Mouse (Mus musculus): ENCODE measurements around the gene Cpa4. TPM values are rescaled to one million over a fixed set of nuclear protein-coding genes. Genes with fewer than 3 reads are reported as not detected.

The Cpa4 gene
- polyA plus RNA-seq, 1 experiment from 2014 or later: 1.7 TPM

DNA sequence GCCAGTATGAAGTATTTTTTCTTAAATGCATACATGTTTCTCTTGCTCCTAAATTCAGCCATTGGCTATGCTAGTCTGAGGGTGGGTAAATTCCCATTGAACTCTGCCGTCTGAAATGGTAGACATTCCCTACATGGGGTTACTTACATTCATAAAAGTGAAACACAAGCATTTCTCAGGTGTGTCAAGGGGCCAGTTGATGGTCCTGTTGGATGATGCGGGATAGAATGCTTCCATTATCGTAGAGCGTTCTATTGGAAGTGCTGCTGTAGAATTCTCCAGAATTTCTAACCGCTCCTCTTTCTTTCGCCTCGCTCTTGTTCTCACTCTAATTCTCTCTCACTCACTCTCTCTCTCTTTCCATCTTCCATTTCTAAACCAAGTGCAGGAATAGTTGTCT is 42.5 kb downstream of the Cpa4 start, which contains the start of gene Cpa5:
TSS of gene Cpa5 (plus strand) at position 301 of the 400 bp plus-strand sequence.
- no peaks in the 10 kb centered on the region for H3K9me3 ChIP-seq (ENCODE audit: control insufficient read depth, low read length)
- no peak within 1 kb of the TSS for H3K9ac ChIP-seq (ENCODE audit: low read length)
- peaks cover 13% of the 10 kb centered on the region for H3K4me1 ChIP-seq (ENCODE audit: control insufficient read depth, insufficient read depth, low read length)
- H3K4me2 ChIP-seq (ENCODE audit: low read depth, severe bottlenecking): no peak within 1 kb of the TSS
- no peak within 1 kb of the TSS; the same call in 1 of the 2 replicates for H3K27ac ChIP-seq (replicated peaks; ENCODE audit: low read depth, low read length)
- no peak within 1 kb of the TSS for H3K4me3 ChIP-seq (ENCODE audit: low read depth, low read length)
- no peaks in the 10 kb centered on the region for H3K36me3 ChIP-seq (ENCODE audit: control insufficient read depth, insufficient read depth, low read length)
- 95% methylated on average over 7 of the region's 7 CpGs for WGBS
- H3K27me3 ChIP-seq (ENCODE audit: control insufficient read depth, insufficient read depth, low read length): no peaks in the 10 kb centered on the region
- no peak for ATAC-seq (ENCODE audit: insufficient number of reproducible peaks, low FRiP score, low TSS enrichment, low read depth)
- no peak for DNase-seq (ENCODE audit: low spot score)

DNA sequence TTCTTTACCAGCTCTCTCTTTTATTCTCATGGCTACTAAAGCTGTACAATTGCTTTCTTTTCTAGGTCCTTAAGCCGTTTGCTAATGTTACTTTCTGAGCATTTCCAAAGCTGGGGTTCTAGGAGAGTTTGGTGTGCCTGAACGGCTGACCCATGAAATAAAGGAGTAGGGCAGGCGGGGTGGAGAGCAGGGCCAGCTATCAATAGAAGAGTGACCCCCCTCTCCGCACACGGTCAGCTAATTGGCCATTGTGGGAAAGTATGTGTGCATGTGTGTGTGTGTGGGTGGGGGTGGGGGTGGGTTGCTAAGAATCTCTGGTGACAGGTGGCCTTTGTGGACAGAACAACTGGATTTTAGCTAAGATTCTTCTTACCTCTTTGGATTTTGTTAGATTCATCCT is 43.0 kb downstream of the Cpa4 start:
- no peak overlapping the region for H3K4me3 ChIP-seq (ENCODE audit: low read depth, low read length)
- WGBS: 69% methylated on average over 5 of the region's 5 CpGs
- DNase-seq (ENCODE audit: low spot score) (no peak), ATAC-seq (ENCODE audit: insufficient number of reproducible peaks, low FRiP score, low TSS enrichment, low read depth) (no peak)
- H3K27me3 ChIP-seq (ENCODE audit: control insufficient read depth, insufficient read depth, low read length): no peaks in the 10 kb centered on the region
- no peaks in the 10 kb centered on the region for H3K9me3 ChIP-seq (ENCODE audit: control insufficient read depth, low read length)
- no peak overlapping the region; the same call in 1 of the 2 replicates for H3K27ac ChIP-seq (replicated peaks; ENCODE audit: low read depth, low read length)
- H3K9ac ChIP-seq (ENCODE audit: low read length): no peak overlapping the region
- H3K4me1 ChIP-seq (ENCODE audit: control insufficient read depth, insufficient read depth, low read length): peaks cover 14% of the 10 kb centered on the region
- H3K4me2 ChIP-seq (ENCODE audit: low read depth, severe bottlenecking): no peak overlapping the region
- H3K36me3 ChIP-seq (ENCODE audit: control insufficient read depth, insufficient read depth, low read length): no peaks in the 10 kb centered on the region

DNA sequence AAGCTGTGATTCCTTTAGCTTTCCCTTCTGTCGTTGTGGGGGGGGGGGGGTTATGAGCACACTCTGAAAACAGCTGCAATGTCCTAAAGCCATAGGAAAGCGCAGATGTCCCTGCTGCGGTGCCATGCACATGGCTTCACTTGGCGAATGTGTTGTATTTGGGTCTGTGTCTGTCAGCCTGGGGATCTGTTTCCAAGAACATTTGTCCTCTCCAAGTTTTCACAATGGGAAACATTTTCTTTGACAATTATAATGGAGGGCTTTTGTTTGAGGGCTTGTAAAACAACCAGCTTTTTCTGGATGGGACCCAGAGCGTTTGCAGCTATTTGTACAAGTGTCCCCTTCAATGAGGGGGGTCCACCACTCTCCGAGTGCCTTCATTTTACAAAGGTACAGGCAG is 46.1 kb downstream of the Cpa4 start:
- Histone ChIP-seq H3K4me1 (ENCODE audit: control insufficient read depth, insufficient read depth, low read length) (peaks cover 31% of the 10 kb centered on the region), H3K36me3 (ENCODE audit: control insufficient read depth, insufficient read depth, low read length) (no peaks in the 10 kb centered on the region), H3K27me3 (ENCODE audit: control insufficient read depth, insufficient read depth, low read length) (no peaks in the 10 kb centered on the region), H3K4me2 (ENCODE audit: low read depth, severe bottlenecking) (no peak overlapping the region), H3K9me3 (ENCODE audit: control insufficient read depth, low read length) (no peaks in the 10 kb centered on the region), H3K27ac (replicated peaks; ENCODE audit: low read depth, low read length) (0 out of 2 replicates have a peak overlapping the region, but pooled peaks have one; percentile 93), H3K4me3 (ENCODE audit: low read depth, low read length) (no peak overlapping the region), H3K9ac (ENCODE audit: low read length) (no peak overlapping the region)
- 82% methylated on average over 6 of the region's 6 CpGs for WGBS
- ATAC-seq (ENCODE audit: insufficient number of reproducible peaks, low FRiP score, low TSS enrichment, low read depth) (no peak), DNase-seq (ENCODE audit: low spot score) (no peak)

DNA sequence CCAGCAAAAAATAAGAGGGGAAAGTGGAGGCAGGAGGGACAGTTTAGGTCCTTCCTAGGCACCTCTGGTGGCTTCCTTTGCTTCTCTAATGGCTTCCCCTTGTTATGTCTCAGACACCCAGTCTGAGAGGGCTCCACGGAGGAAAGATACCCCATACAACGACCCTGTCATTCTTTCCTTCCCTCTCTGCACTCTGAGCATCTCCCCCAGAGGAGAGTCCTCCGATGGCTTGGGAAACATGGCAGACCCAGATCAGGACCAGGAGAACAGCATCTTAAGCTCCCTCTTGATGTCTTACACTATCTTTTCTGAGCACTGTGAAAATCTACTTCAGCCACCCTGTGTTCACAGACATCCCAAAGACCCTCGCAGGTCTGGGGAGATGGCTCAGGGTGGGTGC is 47.6 kb downstream of the Cpa4 start:
- DNase-seq (ENCODE audit: low spot score) (no peak), ATAC-seq (ENCODE audit: insufficient number of reproducible peaks, low FRiP score, low TSS enrichment, low read depth) (no peak)
- Histone ChIP-seq H3K36me3 (ENCODE audit: control insufficient read depth, insufficient read depth, low read length) (no peaks in the 10 kb centered on the region), H3K4me1 (ENCODE audit: control insufficient read depth, insufficient read depth, low read length) (peaks cover 31% of the 10 kb centered on the region), H3K27ac (replicated peaks; ENCODE audit: low read depth, low read length) (peak overlapping the region; percentile 93), H3K9me3 (ENCODE audit: control insufficient read depth, low read length) (no peaks in the 10 kb centered on the region), H3K27me3 (ENCODE audit: control insufficient read depth, insufficient read depth, low read length) (no peaks in the 10 kb centered on the region), H3K9ac (ENCODE audit: low read length) (no peak overlapping the region), H3K4me2 (ENCODE audit: low read depth, severe bottlenecking) (no peak overlapping the region), H3K4me3 (ENCODE audit: low read depth, low read length) (no peak overlapping the region)
- WGBS: 24% methylated on average over 4 of the region's 4 CpGs

DNA sequence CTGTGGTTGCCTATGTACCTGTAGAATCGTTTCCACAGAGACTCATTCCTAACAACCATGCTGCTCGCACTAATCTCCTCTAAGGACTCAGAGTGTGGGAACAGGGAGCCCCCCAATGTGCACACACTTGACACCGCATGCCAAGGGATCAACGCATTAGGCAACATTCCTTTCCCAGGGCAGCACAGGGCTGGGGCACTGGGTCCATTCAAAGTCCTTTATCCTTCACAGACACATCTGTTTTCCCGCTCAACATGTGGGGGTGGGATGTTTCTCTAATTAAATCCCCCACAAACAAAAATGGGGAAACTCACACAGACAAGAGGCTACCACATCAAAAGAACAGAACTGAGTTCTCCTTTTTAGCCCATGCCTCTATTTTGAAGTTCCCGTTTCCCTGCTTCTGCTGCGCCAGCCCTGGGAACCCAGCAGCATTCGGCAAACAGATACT is 48.3 kb downstream of the Cpa4 start:
- no peaks in the 10 kb centered on the region for H3K36me3 ChIP-seq (ENCODE audit: control insufficient read depth, insufficient read depth, low read length)
- no peak overlapping the region for H3K4me3 ChIP-seq (ENCODE audit: low read depth, low read length)
- H3K27me3 ChIP-seq (ENCODE audit: control insufficient read depth, insufficient read depth, low read length): no peaks in the 10 kb centered on the region
- under 1% methylated on average over 8 of the region's 8 CpGs for WGBS
- peak overlapping the region; percentile 93 for H3K27ac ChIP-seq (replicated peaks; ENCODE audit: low read depth, low read length)
- peak; percentile 80 for DNase-seq (ENCODE audit: low spot score)
- ATAC-seq (ENCODE audit: insufficient number of reproducible peaks, low FRiP score, low TSS enrichment, low read depth): peak; percentile 84
- H3K4me2 ChIP-seq (ENCODE audit: low read depth, severe bottlenecking): peak overlapping the region; percentile 30; the same call in 1 of the 2 replicates
- H3K9ac ChIP-seq (ENCODE audit: low read length): no peak overlapping the region; the same call in 1 of the 2 replicates
- peaks cover 31% of the 10 kb centered on the region for H3K4me1 ChIP-seq (ENCODE audit: control insufficient read depth, insufficient read depth, low read length)
- H3K9me3 ChIP-seq (ENCODE audit: control insufficient read depth, low read length): no peaks in the 10 kb centered on the region

DNA sequence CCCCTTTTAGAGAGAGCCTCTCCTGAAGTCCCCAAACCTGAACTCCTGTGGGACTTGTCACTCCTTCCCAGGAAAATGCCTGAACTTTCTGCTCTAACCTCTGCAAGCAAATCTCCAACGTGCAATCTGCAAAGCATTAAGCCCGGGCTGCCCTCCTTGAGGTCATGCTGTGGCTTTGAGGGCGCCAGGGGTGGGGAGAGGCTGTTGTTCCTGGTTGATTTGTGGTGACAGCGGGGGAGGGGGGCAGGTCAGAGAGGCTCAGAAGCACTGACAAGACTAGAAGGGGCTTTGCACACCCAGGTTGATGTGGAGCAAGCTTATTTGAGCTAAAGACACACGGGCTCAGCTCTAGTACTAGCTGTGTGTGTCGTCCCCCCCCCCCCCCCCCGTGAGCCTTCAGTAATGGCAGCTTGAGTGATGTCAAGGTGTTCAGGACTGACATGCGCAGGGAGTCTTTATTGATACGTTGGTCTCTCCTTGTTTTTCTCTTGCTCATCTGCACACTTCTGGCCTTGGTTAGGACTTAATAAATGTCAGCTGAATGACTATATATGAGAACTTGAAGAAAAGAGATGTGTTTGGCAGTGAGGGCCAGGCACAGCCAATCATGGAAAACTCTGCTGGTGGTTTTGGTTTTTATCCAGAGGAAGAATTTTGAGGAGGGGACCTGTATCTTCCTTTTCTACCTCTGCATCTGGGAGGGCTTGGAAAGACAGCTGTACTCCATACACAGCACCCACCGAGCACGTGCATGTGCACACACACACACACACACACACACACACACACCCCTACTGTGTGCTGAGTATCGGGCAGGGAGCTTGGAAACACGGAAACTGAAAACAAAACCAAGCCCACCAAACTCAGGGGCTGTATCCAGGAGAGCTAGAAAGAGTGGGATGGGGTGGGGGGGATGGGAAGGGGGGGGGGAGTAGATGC is 49.1 kb downstream of the Cpa4 start:
- peaks cover 31% of the 10 kb centered on the region for H3K4me1 ChIP-seq (ENCODE audit: control insufficient read depth, insufficient read depth, low read length)
- peak; percentile 80 for ATAC-seq (ENCODE audit: insufficient number of reproducible peaks, low FRiP score, low TSS enrichment, low read depth)
- no peak overlapping the region; the same call in 1 of the 2 replicates for H3K9ac ChIP-seq (ENCODE audit: low read length)
- H3K4me2 ChIP-seq (ENCODE audit: low read depth, severe bottlenecking): peak overlapping the region; percentile 30; the same call in 1 of the 2 replicates
- H3K36me3 ChIP-seq (ENCODE audit: control insufficient read depth, insufficient read depth, low read length): no peaks in the 10 kb centered on the region
- H3K27ac ChIP-seq (replicated peaks; ENCODE audit: low read depth, low read length): peak overlapping the region; percentile 93
- H3K9me3 ChIP-seq (ENCODE audit: control insufficient read depth, low read length): no peaks in the 10 kb centered on the region
- no peaks in the 10 kb centered on the region for H3K27me3 ChIP-seq (ENCODE audit: control insufficient read depth, insufficient read depth, low read length)
- H3K4me3 ChIP-seq (ENCODE audit: low read depth, low read length): no peak overlapping the region
- WGBS: 3% methylated on average over 13 of the region's 13 CpGs
- peak; percentile 85 for DNase-seq (ENCODE audit: low spot score)

DNA sequence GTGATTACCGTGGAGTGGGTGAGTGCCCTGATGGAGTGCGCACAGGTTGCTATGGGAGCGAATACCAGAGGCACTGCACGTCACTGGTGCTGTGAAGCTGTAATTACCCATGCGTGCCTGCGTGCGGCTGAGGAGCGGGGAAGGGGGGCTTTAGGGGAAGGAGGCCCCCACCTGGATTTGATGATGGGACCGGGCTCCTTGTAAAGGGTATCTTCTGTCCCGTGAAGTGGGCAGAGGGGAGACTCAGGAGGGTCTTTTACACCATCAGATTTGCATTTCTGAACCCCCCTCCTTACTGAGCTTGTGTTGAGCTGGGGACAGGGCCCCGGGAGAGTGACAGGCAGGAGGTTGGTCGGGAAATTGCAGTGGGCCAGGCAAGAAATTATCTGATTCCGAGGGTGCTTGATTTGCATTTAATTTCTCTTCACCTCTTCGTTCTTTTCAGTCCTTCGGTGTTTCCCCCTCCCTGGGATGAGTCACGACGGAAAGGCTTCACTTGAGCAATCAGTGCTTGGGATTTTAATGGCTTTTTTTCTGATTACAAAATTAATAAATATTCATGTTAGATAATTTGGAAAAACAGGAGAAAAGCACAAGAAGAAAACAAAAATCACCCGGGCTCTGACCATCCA is 49.9 kb downstream of the Cpa4 start:
- Histone ChIP-seq H3K27ac (replicated peaks; ENCODE audit: low read depth, low read length) (peak overlapping the region; percentile 93), H3K9me3 (ENCODE audit: control insufficient read depth, low read length) (no peaks in the 10 kb centered on the region), H3K36me3 (ENCODE audit: control insufficient read depth, insufficient read depth, low read length) (no peaks in the 10 kb centered on the region), H3K4me3 (ENCODE audit: low read depth, low read length) (no peak overlapping the region), H3K4me1 (ENCODE audit: control insufficient read depth, insufficient read depth, low read length) (peaks cover 31% of the 10 kb centered on the region), H3K27me3 (ENCODE audit: control insufficient read depth, insufficient read depth, low read length) (no peaks in the 10 kb centered on the region), H3K4me2 (ENCODE audit: low read depth, severe bottlenecking) (peak overlapping the region; percentile 30; the same call in 1 of the 2 replicates), H3K9ac (ENCODE audit: low read length) (no peak overlapping the region; the same call in 1 of the 2 replicates)
- WGBS: 5% methylated on average over 18 of the region's 18 CpGs
- DNase-seq (ENCODE audit: low spot score) (peak; percentile 73), ATAC-seq (ENCODE audit: insufficient number of reproducible peaks, low FRiP score, low TSS enrichment, low read depth) (peak; percentile 45; the same call in 1 of the 2 replicates)

DNA sequence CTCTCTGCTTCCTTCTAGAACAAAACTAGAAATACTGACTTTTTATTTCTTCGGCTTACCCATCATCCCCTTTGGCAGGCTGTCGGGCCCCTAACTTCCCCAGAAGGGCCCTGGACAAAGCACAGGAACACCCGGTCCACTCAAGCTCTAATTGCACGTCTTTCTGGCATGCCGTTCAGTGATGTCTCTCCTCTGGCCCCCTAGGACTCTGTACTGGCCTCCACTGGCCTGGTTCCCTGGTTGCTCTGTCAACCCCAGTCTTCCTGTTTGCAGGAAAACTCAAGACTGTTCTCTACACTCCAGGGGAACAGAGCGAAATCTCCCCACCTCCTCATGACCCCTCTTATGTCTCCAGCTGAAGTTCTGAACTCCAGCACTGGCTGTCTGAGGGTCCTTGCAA is 50.6 kb downstream of the Cpa4 start:
- H3K4me1 ChIP-seq (ENCODE audit: control insufficient read depth, insufficient read depth, low read length): peaks cover 31% of the 10 kb centered on the region
- DNase-seq (ENCODE audit: low spot score) (no peak), ATAC-seq (ENCODE audit: insufficient number of reproducible peaks, low FRiP score, low TSS enrichment, low read depth) (no peak)
- peak overlapping the region; percentile 93 for H3K27ac ChIP-seq (replicated peaks; ENCODE audit: low read depth, low read length)
- H3K9me3 ChIP-seq (ENCODE audit: control insufficient read depth, low read length): no peaks in the 10 kb centered on the region
- no peak overlapping the region for H3K4me2 ChIP-seq (ENCODE audit: low read depth, severe bottlenecking)
- 33% methylated on average over 6 of the region's 6 CpGs for WGBS
- H3K36me3 ChIP-seq (ENCODE audit: control insufficient read depth, insufficient read depth, low read length): no peaks in the 10 kb centered on the region
- H3K9ac ChIP-seq (ENCODE audit: low read length): peak overlapping the region; percentile 22; the same call in 1 of the 2 replicates
- no peaks in the 10 kb centered on the region for H3K27me3 ChIP-seq (ENCODE audit: control insufficient read depth, insufficient read depth, low read length)
- no peak overlapping the region for H3K4me3 ChIP-seq (ENCODE audit: low read depth, low read length)

Data from limb, embryonic 11.5 days (tissue).